Mouse (Mus musculus) lung, postnatal 0 days (tissue): ENCODE data around the gene Nudt19.
"Not testable (repeated sequence)": the region's sequence is repeated elsewhere in the genome, so short reads cannot be mapped to it uniquely, and the experiment has no call there.

Experiments
- CTCF ChIP-seq: IDR thresholded peaks from 2 replicates; pipeline ENCODE4 v1.5.1; 2016; ENCODE audit warnings: antibody characterized with exemption, mild to moderate bottlenecking
- EP300 ChIP-seq: IDR thresholded peaks from 2 replicates; pipeline ENCODE4 v1.6.1; 2016; ENCODE audit warnings: antibody characterized with exemption, mild to moderate bottlenecking, control low read depth

- TF ChIP-seq CTCF, result peak; percentile 57
- not testable (repeated sequence) for TF ChIP-seq EP300
Measured at GRCm38 (mm10) chr7:35570883-35571282, 14.8 kb upstream of the Nudt19 start.
